Mouse (Mus musculus): Measurements from ENCODE around the gene Vps37b. TPM values are rescaled to one million over a fixed set of nuclear protein-coding genes. Genes with fewer than 3 reads are reported as not detected.

The Vps37b gene
- polyA plus RNA-seq, 1 experiment from 2014 or later: 43.7 TPM

DNA sequence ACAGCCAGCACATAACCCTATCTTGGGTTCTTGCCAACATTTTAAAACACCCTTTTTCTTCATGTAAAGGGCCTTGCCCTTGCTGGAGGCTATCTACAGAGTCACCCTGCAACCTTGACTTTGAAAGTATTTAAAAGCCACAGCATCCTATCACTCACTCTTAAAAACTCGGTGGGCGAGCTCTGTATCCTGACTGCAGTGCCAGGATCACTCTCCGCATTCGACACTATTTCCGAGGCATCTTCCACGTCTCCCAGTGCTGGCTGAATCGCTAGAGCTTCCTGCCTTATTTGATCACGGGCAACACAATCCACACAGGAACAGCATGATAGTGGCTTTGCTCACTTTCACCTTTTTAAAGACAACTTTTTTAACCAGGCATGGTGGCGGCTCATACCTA is 14.1 kb downstream of the Vps37b start:
- Histone ChIP-seq H3K4me3 (no peak overlapping the region), H3K4me1 (peaks cover 61% of the 10 kb centered on the region), H3K27ac (no peak overlapping the region), H3K36me3 (peaks cover 13% of the 10 kb centered on the region), H3K9ac (no peak overlapping the region), H3K4me2 (replicated peaks) (no peak overlapping the region), H3K27me3 (no peaks in the 10 kb centered on the region), H3K9me3 (no peaks in the 10 kb centered on the region)
- no peak for ATAC-seq (ENCODE audit: low FRiP score, low read depth)
- 83% methylated on average over 9 of the region's 9 CpGs for WGBS

DNA sequence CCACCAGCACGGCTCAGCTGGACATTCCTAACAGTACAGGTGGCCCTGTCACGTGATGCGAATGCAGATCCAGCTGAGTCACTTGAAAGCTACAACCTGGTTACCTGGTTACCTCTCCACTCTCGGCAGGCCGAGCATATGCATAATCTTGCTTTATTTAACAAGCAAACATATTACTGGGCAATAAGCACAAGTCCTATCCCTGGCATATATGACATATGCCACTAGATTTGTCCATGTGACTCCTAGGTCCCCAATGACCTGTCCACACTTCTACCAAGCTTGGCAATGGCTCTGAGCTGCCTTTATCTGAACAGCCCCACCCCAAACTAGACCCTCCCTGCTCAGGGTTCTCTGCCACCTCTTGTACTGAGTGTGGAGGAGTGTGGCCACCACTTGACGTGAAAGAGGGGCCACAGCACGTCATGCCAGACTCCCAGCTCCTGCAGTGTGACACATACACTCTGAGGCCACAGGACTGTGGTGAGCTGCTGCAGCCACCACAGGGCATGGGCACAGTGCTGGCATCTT is 15.7 kb downstream of the Vps37b start:
- no peak overlapping the region for H3K4me2 ChIP-seq (replicated peaks)
- H3K9me3 ChIP-seq: no peaks in the 10 kb centered on the region
- WGBS: 87% methylated on average over 7 of the region's 7 CpGs
- H3K9ac ChIP-seq: no peak overlapping the region
- peaks cover 5% of the 10 kb centered on the region; the same call in 1 of the 2 replicates for H3K36me3 ChIP-seq
- H3K27me3 ChIP-seq: no peaks in the 10 kb centered on the region
- ATAC-seq (ENCODE audit: low FRiP score, low read depth): no peak
- peaks cover 77% of the 10 kb centered on the region for H3K4me1 ChIP-seq
- no peak overlapping the region for H3K4me3 ChIP-seq
- no peak overlapping the region for H3K27ac ChIP-seq

DNA sequence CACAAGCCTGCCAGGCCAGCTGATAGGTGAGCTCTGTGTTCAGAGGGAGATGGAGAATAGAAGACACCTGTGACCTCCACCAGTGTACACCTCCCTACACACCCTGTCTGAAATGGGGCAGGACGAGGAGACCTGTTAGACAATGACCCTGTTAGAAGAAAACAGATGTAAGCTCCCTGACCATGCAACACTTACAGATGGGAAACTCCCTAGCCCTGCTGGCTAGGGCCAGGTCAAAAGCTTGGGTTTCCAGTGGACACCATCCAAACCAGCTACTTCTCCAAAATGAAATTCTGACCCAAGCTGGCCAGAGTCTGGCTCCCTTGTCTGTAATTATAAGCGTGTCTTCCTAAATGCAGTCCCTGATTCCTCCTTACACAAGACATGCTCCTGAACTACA is 16.3 kb downstream of the Vps37b start:
- no peak for ATAC-seq (ENCODE audit: low FRiP score, low read depth)
- Histone ChIP-seq H3K36me3 (no peaks in the 10 kb centered on the region), H3K9ac (no peak overlapping the region), H3K4me3 (no peak overlapping the region), H3K9me3 (no peaks in the 10 kb centered on the region), H3K27me3 (no peaks in the 10 kb centered on the region), H3K4me1 (peaks cover 83% of the 10 kb centered on the region), H3K27ac (no peak overlapping the region), H3K4me2 (replicated peaks) (no peak overlapping the region)
- WGBS: 81% methylated on average over 2 of the region's 2 CpGs

DNA sequence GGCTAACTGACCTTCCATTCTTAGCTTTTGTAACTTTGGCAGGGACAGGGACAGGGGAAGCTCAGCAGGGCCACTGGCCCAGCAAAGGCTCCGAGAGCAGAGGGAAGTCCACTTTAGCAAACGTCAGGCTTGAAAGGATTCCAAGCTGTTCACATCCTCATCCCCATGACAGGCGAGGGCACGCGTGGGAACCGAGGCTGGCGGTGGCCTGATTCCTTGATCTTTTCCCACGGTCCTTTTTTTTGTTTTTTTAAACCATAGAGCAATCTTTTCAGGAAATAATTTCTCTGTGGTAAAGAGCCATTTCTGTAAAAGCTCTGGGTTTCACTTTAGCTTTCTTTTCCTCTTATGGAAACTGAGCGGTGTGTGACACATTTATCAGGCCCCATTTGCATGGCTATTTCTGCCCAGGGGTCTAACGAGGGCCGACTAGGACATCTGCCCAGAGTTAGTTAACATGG is 17.2 kb downstream of the Vps37b start:
- H3K9me3 ChIP-seq: no peaks in the 10 kb centered on the region
- H3K4me2 ChIP-seq (replicated peaks): peak overlapping the region; percentile 37
- 38% methylated on average over 11 of the region's 11 CpGs for WGBS
- peaks cover 86% of the 10 kb centered on the region for H3K4me1 ChIP-seq
- H3K9ac ChIP-seq: no peak overlapping the region
- H3K36me3 ChIP-seq: peaks cover 6% of the 10 kb centered on the region
- H3K27ac ChIP-seq: peak overlapping the region; percentile 48; the same call in 1 of the 2 replicates
- H3K4me3 ChIP-seq: no peak overlapping the region
- ATAC-seq (ENCODE audit: low FRiP score, low read depth): no peak
- H3K27me3 ChIP-seq: no peaks in the 10 kb centered on the region

DNA sequence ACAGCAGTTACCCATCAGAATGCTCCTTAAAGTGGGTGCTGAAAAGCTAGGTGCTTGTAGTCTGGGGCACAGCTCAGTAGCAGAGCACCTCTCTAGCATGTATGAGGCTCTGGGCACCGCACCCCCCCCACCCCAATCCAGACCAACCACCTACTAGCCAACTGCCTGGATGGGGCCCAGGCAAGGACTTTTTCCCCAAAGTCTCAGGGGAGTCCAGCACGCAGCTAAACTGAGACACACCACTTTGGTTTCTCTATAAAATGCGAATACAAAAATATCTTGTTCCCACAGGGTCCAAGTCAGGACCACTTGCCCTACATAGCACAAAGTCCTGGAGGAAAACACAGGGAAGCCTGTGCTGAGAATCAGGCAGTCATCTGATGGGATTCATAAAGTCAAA is 17.9 kb downstream of the Vps37b start:
- WGBS: 58% methylated on average over 3 of the region's 3 CpGs
- Histone ChIP-seq H3K4me1 (peaks cover 80% of the 10 kb centered on the region), H3K9me3 (no peaks in the 10 kb centered on the region), H3K27ac (peak overlapping the region; percentile 48; the same call in 1 of the 2 replicates), H3K9ac (no peak overlapping the region), H3K27me3 (no peaks in the 10 kb centered on the region), H3K4me3 (no peak overlapping the region), H3K36me3 (peaks cover 12% of the 10 kb centered on the region), H3K4me2 (replicated peaks) (no peak overlapping the region)
- no peak for ATAC-seq (ENCODE audit: low FRiP score, low read depth)

DNA sequence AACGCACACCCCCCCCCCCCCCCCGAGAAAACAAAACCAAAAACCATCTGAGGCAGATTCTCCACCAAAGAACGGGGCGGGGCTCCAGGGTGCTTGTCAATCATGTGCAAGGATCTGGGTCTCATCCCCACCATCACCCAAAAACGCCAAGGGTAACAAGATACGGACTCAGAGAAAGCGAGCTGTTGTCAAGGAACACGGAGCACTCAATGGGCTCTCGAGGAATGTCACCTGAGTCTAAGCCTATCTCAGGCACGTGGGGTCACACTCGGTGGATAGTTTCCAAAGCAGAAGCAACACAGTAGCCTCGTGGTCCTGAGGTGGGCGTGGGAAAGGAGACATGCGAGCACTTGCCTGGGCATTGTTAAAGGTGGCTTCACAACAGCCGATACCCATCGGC is 18.3 kb downstream of the Vps37b start:
- no peak overlapping the region for H3K4me3 ChIP-seq
- ATAC-seq (ENCODE audit: low FRiP score, low read depth): no peak
- no peak overlapping the region for H3K9ac ChIP-seq
- H3K27me3 ChIP-seq: no peaks in the 10 kb centered on the region
- WGBS: 84% methylated on average over 16 of the region's 16 CpGs
- peaks cover 17% of the 10 kb centered on the region for H3K36me3 ChIP-seq
- peaks cover 76% of the 10 kb centered on the region for H3K4me1 ChIP-seq
- no peak overlapping the region for H3K4me2 ChIP-seq (replicated peaks)
- H3K27ac ChIP-seq: peak overlapping the region; percentile 48; the same call in 1 of the 2 replicates
- H3K9me3 ChIP-seq: no peaks in the 10 kb centered on the region

DNA sequence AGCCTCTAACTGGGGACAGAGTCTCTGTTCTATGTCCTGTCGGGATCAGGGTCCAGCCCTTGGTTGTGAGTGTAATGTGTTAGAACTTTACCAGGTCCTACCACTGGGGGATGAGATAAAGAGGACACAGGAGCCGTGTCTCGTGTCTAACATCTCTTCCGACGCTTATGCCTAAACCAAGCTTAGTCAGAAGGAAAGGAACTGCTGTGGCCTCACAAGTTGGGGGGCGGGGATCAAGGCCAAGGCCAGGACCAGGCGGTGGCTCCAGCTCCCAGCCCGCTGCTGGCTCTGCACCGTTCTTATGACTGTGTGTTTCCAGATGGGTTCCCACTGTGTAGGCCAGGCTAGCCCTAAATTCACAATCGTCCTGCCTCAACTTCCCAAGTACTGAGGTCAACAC is 19.2 kb downstream of the Vps37b start:
- Histone ChIP-seq H3K4me2 (replicated peaks) (no peak overlapping the region), H3K9ac (no peak overlapping the region), H3K4me1 (peaks cover 71% of the 10 kb centered on the region), H3K27ac (no peak overlapping the region; the same call in 1 of the 2 replicates), H3K4me3 (no peak overlapping the region), H3K9me3 (no peaks in the 10 kb centered on the region), H3K36me3 (peaks cover 25% of the 10 kb centered on the region), H3K27me3 (no peaks in the 10 kb centered on the region)
- ATAC-seq (ENCODE audit: low FRiP score, low read depth): no peak
- 80% methylated on average over 10 of the region's 10 CpGs for WGBS

DNA sequence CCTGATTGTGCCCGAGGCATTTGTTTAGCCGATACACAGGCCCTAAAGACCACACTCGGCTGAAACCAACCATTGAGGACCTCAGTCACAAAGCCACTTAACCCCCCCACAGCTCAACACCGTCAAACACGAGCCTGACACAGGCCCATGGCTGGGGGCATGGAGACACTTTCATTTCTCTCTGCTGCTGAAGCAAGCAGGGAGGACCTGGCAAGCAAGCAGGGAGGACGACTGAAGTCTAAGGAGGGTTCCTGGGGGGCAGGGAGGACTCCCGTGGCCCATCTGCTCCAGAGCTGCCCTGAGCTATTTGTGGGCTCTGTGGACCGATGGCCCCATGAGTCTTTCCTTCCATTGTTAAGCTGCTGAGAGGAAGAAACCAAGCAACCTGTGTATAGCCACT is 20.1 kb downstream of the Vps37b start:
- Histone ChIP-seq H3K4me3 (no peak overlapping the region), H3K9me3 (no peaks in the 10 kb centered on the region), H3K9ac (peak overlapping the region; percentile 52), H3K27me3 (no peaks in the 10 kb centered on the region), H3K4me1 (peaks cover 65% of the 10 kb centered on the region), H3K4me2 (replicated peaks) (peak overlapping the region; percentile 52), H3K27ac (peak overlapping the region; percentile 82), H3K36me3 (peaks cover 35% of the 10 kb centered on the region)
- WGBS: 26% methylated on average over 8 of the region's 8 CpGs
- no peak for ATAC-seq (ENCODE audit: low FRiP score, low read depth)

DNA sequence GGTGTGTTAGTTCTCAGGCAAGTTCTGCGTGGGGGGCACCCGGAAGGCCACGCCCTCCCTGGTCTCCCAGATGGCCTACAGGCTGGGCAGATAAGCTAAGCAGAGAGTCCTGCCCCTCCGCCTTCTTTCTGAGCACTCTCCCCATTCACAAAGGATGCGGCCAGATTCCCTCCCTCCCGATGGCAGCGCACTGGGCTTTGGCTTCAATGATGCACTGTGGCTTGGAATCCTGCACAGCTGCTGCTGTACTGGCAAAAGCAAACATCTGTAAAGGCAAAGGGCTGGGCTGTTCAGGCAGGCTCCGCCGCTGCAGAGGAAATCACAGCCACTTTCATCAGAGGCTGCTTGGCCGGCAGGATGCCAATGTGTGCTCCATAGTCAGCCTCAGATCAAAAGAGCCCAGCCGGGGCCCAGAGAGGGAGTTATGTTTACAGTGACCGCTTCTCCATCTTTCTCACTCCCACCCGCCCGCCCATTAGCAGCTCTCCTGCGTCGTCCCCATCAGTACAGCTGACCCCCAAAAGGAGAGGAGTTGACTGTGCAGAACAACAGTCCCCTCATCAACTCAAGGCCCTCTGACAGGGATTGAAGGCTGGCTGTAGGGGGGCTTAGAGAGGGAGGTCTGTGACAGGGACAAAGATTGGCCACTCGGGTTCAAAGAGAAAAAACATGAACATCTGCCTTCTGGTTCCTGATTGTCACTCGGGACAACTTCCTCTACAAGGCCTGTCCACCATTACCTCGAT is 21.0 kb downstream of the Vps37b start:
- H3K4me1 ChIP-seq: peaks cover 59% of the 10 kb centered on the region
- H3K4me3 ChIP-seq: peak overlapping the region; percentile 7; the same call in 1 of the 2 replicates
- no peaks in the 10 kb centered on the region for H3K9me3 ChIP-seq
- peak overlapping the region; percentile 53 for H3K9ac ChIP-seq
- peak overlapping the region; percentile 52 for H3K4me2 ChIP-seq (replicated peaks)
- H3K27me3 ChIP-seq: no peaks in the 10 kb centered on the region
- ATAC-seq (ENCODE audit: low FRiP score, low read depth): peak; percentile 68
- peaks cover 43% of the 10 kb centered on the region for H3K36me3 ChIP-seq
- 10% methylated on average over 19 of the region's 19 CpGs for WGBS
- H3K27ac ChIP-seq: peak overlapping the region; percentile 82

DNA sequence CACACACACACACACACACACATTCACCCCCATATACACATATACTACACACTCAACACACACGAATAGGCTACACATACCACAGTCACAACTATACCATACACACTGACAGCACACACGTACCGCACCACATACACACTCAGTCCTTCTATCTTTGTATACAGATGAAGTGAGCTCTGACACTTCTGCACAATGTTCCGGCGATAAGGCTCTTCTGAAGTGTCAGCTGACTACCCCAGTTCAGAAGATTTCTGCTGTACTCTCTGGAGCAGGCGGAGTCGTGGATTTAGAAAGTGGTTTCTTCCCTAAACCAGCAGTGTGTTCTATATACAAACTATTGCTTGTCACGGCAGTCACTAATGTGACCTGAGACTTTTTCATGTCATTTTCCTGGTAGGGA is 22.0 kb downstream of the Vps37b start:
- peaks cover 51% of the 10 kb centered on the region for H3K4me1 ChIP-seq
- no peak overlapping the region for H3K4me2 ChIP-seq (replicated peaks)
- H3K4me3 ChIP-seq: no peak overlapping the region
- H3K27me3 ChIP-seq: no peaks in the 10 kb centered on the region
- ATAC-seq (ENCODE audit: low FRiP score, low read depth): no peak
- H3K36me3 ChIP-seq: peaks cover 54% of the 10 kb centered on the region
- H3K9me3 ChIP-seq: no peaks in the 10 kb centered on the region
- 95% methylated on average over 8 of the region's 8 CpGs for WGBS
- no peak overlapping the region for H3K9ac ChIP-seq
- H3K27ac ChIP-seq: no peak overlapping the region

DNA sequence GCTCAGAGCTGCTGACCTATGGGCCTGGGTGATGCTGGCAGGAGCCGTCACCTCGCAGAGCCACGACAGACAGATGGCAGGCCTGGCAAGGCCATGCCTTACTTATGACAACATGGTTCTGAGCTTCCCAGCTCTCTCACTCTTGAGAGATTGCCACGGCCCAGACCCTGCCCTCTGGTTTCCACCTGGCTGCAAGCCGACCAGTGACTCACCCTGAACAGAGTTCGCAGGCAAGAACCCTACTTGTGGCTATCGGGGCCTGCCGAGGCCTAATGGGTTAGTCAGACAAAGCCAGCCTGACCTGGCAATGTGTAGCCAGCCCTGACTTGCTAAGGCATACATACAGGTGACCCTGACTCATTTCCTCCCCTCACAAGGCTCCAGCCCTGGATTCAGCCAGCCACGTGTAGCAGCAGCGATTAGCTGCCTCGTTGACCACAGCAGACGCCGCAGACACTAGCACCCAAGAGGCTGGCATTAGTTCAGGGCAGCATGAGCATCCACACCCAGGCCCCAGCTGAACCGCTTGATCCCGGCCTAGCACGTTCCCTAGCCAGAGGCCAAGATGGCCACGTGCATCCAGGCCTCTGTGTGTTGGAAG is 25.1 kb downstream of the Vps37b start:
- Histone ChIP-seq H3K36me3 (peaks cover 71% of the 10 kb centered on the region), H3K4me1 (peaks cover 30% of the 10 kb centered on the region), H3K4me3 (no peak overlapping the region), H3K27ac (no peak overlapping the region), H3K9ac (no peak overlapping the region), H3K4me2 (replicated peaks) (no peak overlapping the region), H3K9me3 (no peaks in the 10 kb centered on the region), H3K27me3 (no peaks in the 10 kb centered on the region)
- 92% methylated on average over 17 of the region's 17 CpGs for WGBS
- no peak for ATAC-seq (ENCODE audit: low FRiP score, low read depth)

DNA sequence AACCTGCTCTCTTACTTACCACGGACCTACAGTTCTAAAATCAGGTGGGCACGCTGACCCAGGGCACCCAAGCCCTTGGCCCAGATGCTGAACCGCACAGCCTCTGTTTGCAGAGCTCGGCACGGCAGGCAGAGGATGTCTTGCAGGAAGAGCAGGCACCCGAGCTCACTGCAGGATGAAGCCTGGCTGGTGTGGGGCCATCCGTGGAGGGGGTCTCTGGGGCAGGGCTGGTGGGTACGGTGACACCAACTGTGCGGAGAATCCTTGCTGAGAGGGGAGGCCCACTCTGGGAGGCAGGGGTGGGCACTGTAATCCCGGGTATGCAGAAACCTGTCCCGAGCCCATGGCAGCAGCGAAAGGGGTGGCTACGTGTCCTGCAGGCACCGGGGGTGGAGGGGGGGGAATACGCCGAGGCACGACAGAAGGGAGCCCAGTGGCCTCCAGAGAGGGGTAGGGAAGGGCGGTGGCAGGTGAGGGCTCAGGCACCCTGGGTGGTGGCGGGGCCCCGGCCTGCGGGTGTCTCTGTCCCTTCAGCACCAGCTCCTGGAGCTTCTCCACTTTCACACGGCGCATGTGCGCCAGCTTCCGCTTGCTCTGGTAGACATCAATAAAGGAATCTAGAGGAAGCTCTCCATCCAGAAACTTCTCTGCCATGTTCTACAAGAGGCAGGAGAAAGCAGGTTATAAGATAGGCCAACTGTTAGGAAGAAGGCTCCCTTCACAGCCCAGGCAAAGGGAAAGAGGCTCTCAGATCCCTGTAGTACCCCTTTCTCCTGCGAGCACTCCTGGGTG is 25.8 kb downstream of the Vps37b start:
- WGBS: 90% methylated on average over 26 of the region's 26 CpGs
- H3K4me3 ChIP-seq: no peak overlapping the region
- no peak for ATAC-seq (ENCODE audit: low FRiP score, low read depth)

More for the DNA sequence above, 25.8 kb downstream of the Vps37b start:
- H3K27ac ChIP-seq: no peak overlapping the region
- no peaks in the 10 kb centered on the region for H3K27me3 ChIP-seq
- peaks cover 23% of the 10 kb centered on the region for H3K4me1 ChIP-seq
- H3K4me2 ChIP-seq (replicated peaks): no peak overlapping the region
- H3K9me3 ChIP-seq: no peaks in the 10 kb centered on the region
- no peak overlapping the region for H3K9ac ChIP-seq
- H3K36me3 ChIP-seq: peaks cover 71% of the 10 kb centered on the region

All from limb, embryonic 13.5 days (tissue).